Mouse (Mus musculus): ENCODE measurements around the gene Fsd2. TPM values are rescaled to one million over a fixed set of nuclear protein-coding genes. Genes with fewer than 3 reads are reported as not detected.

The Fsd2 gene
- polyA plus RNA-seq (2014; fragmentation: Illumina TruSeq; extraction: RNeasy Lipid Tissue Mini Kit (QIAGEN cat#74804); ENCODE audit: low read depth, low replicate concordance) = not detected

GRCm38 (mm10) chr7:81566892-81567291 is at the start of gene Fsd2:
Gene Fsd2, minus strand, starts transcription at chr7:81566944.

GRCm38 (mm10) chr7:81571108-81571940 is 4.6 kb upstream of the Fsd2 start, which contains the start of gene Whamm:
Gene Whamm, plus strand, starts transcription at chr7:81571266.

DNA sequence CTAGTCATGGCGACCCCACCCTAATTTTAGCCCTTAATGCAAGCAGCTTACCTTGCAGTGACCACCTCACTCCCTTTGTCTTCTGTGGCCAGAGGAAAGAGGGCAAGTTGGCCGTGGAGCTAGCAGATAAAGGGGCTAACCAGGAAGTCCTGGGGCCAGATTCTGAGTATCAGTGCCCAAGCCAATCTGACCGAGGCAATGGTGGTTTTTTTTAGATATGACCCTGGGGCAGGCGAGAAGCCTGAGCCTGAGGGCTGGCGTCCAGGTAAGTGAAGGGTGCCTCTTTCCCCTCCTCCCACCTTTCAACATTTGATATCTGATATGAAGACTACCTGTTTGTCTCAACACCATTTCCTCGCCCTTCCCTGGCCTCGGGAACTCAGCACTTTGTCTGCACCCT is 68.6 kb downstream of the Fsd2 start, which contains the start of gene BC048679:
Gene BC048679, minus strand, starts transcription at position 101 of the 400 bp plus-strand sequence.

GRCm38 (mm10) chr7:81493331-81494021 is 73.3 kb downstream of the Fsd2 start, which contains the start of gene Ap3b2:
Gene Ap3b2, minus strand, starts transcription at chr7:81493925.

Other genes starting within 250 kb of the Fsd2 start
- gene Rps17, start 221.7 kb downstream of the Fsd2 start, polyA plus RNA-seq (2014; fragmentation: Illumina TruSeq; extraction: RNeasy Lipid Tissue Mini Kit (QIAGEN cat#74804); ENCODE audit: low read depth, low replicate concordance) = 353 TPM
- gene Cpeb1, start 111.5 kb downstream of the Fsd2 start, polyA plus RNA-seq (2014; fragmentation: Illumina TruSeq; extraction: RNeasy Lipid Tissue Mini Kit (QIAGEN cat#74804); ENCODE audit: low read depth, low replicate concordance) = 19.3 TPM
- gene Ap3b2, start 73.0 kb downstream of the Fsd2 start, polyA plus RNA-seq (2014; fragmentation: Illumina TruSeq; extraction: RNeasy Lipid Tissue Mini Kit (QIAGEN cat#74804); ENCODE audit: low read depth, low replicate concordance) = not detected
- not detected for gene BC048679, start 68.7 kb downstream of the Fsd2 start, polyA plus RNA-seq (2014; fragmentation: Illumina TruSeq; extraction: RNeasy Lipid Tissue Mini Kit (QIAGEN cat#74804); ENCODE audit: low read depth, low replicate concordance)
- 7.3 TPM for gene Whamm, start 4.3 kb upstream of the Fsd2 start, polyA plus RNA-seq (2014; fragmentation: Illumina TruSeq; extraction: RNeasy Lipid Tissue Mini Kit (QIAGEN cat#74804); ENCODE audit: low read depth, low replicate concordance)
- 0.36 TPM for gene Homer2, start 140.6 kb upstream of the Fsd2 start, polyA plus RNA-seq (2014; fragmentation: Illumina TruSeq; extraction: RNeasy Lipid Tissue Mini Kit (QIAGEN cat#74804); ENCODE audit: low read depth, low replicate concordance)
- gene Ramac, start 196.0 kb upstream of the Fsd2 start, polyA plus RNA-seq (2014; fragmentation: Illumina TruSeq; extraction: RNeasy Lipid Tissue Mini Kit (QIAGEN cat#74804); ENCODE audit: low read depth, low replicate concordance) = 203 TPM
- 9.2 TPM for gene 3110040N11Rik, start 222.5 kb upstream of the Fsd2 start, polyA plus RNA-seq (2014; fragmentation: Illumina TruSeq; extraction: RNeasy Lipid Tissue Mini Kit (QIAGEN cat#74804); ENCODE audit: low read depth, low replicate concordance)